Mouse (Mus musculus) MEL (cell line): ENCODE measurements around the gene Hpgd. TPM values are rescaled to one million over a fixed set of nuclear protein-coding genes. Genes with fewer than 3 reads are reported as not detected.

ENCODE experiments used
- DNase-seq: peaks from one replicate; pipeline ENCODE4 v3.0.0; 2011; ENCODE audit warnings: low read depth, low spot score
- H3K27ac ChIP-seq: 2 replicates; pipeline ENCODE4 v1.5.1; 2012; ENCODE audit warnings: low read depth, mild to moderate bottlenecking, control low read depth, low read length, moderate library complexity; ENCODE audit not compliant: control insufficient read depth
- H3K27me3 ChIP-seq, 2 experiments: fragments of 150-350 bp in 1 of 2; sonication (generic) in 1 of 2; 2 replicates each; pipeline ENCODE4 v1.6.1; 2012; ENCODE audit warnings: low read length in 2 of 2, mild to moderate bottlenecking in 2 of 2, improper control_type of control experiment in 1 of 2, moderate library complexity in 1 of 2; ENCODE audit not compliant: insufficient read depth in 2 of 2, control insufficient read depth in 1 of 2
- H3K36me3 ChIP-seq, 2 experiments: 2 replicates each; pipeline ENCODE4 v1.6.1; 2012 to 2014; ENCODE audit warnings: low read length in 2 of 2, improper control_type of control experiment in 1 of 2, inconsistent platforms in 1 of 2, mild to moderate bottlenecking in 1 of 2; ENCODE audit not compliant: insufficient read depth in 2 of 2, control insufficient read depth in 1 of 2
- H3K4me1 ChIP-seq, 2 experiments: fragments of 150-350 bp in 1 of 2; sonication (generic) in 1 of 2; 2 replicates each; pipeline ENCODE4 v1.6.1; 2012; ENCODE audit warnings: low read length in 2 of 2, improper control_type of control experiment in 1 of 2, mild to moderate bottlenecking in 1 of 2; ENCODE audit not compliant: insufficient read depth in 2 of 2, control insufficient read depth in 1 of 2
- H3K4me3 ChIP-seq, 2 experiments: fragments of 150-350 bp in 1 of 2; sonication (generic) in 1 of 2; 2 replicates each; pipeline ENCODE4 v1.5.1; 2012; ENCODE audit warnings: low read depth in 2 of 2, low read length in 2 of 2, mild to moderate bottlenecking in 2 of 2, moderate library complexity in 2 of 2, control low read depth in 1 of 2, improper control_type of control experiment in 1 of 2; ENCODE audit not compliant: control insufficient read depth in 1 of 2, insufficient read depth in 1 of 2
- H3K79me2 ChIP-seq: 2 replicates; pipeline ENCODE4 v1.6.1; 2012; ENCODE audit warnings: mild to moderate bottlenecking, low read length, moderate library complexity; ENCODE audit not compliant: control insufficient read depth, poor library complexity, insufficient read depth
- H3K9ac ChIP-seq: 2 replicates; pipeline ENCODE4 v1.6.1; 2012; ENCODE audit warnings: low read depth, mild to moderate bottlenecking, control low read depth, low read length, moderate library complexity; ENCODE audit not compliant: control insufficient read depth, poor library complexity, severe bottlenecking
- H3K9me3 ChIP-seq: fragments of 150-350 bp; sonication (generic); replicated peaks from 2 replicates; pipeline ENCODE4 v1.6.1; 2012; ENCODE audit warnings: mild to moderate bottlenecking, low read length, improper control_type of control experiment, moderate library complexity; ENCODE audit not compliant: insufficient read depth
- BHLHE40 ChIP-seq: IDR thresholded peaks from 2 replicates; pipeline ENCODE4 v1.6.1; 2012; ENCODE audit warnings: low read depth, mild to moderate bottlenecking, inconsistent platforms, low read length, improper control_type of control experiment, borderline replicate concordance
- ETS1 ChIP-seq: IDR thresholded peaks from 2 replicates; pipeline ENCODE4 v1.6.1; 2012; ENCODE audit warnings: low read depth, mild to moderate bottlenecking, inconsistent platforms, low read length, improper control_type of control experiment, moderate library complexity
- HCFC1 ChIP-seq: IDR thresholded peaks from 2 replicates; pipeline ENCODE4 v1.6.1; 2012; ENCODE audit warnings: low read depth, mild to moderate bottlenecking, inconsistent platforms, low read length, improper control_type of control experiment, moderate library complexity
- KAT2A ChIP-seq: conservative IDR thresholded peaks from 2 replicates; pipeline ENCODE4 v1.6.1; 2012; ENCODE audit warnings: low read depth, low read length, improper control_type of control experiment, inconsistent platforms
- MAFK ChIP-seq: IDR thresholded peaks from 2 replicates; pipeline ENCODE4 v1.6.1; 2011; ENCODE audit warnings: low read depth, mild to moderate bottlenecking, low read length, improper control_type of control experiment, borderline replicate concordance
- MAX ChIP-seq: IDR thresholded peaks from 2 replicates; pipeline ENCODE4 v1.6.1; 2011; ENCODE audit warnings: low read length, improper control_type of control experiment
- MEF2A ChIP-seq: IDR thresholded peaks from 2 replicates; pipeline ENCODE4 v1.6.1; 2014; ENCODE audit warnings: low read depth, mild to moderate bottlenecking, inconsistent platforms, low read length, improper control_type of control experiment; ENCODE audit not compliant: poor library complexity, insufficient replicate concordance, severe bottlenecking; ENCODE audit errors: extremely low read depth
- MXI1 ChIP-seq: IDR thresholded peaks from 2 replicates; pipeline ENCODE4 v1.6.1; 2011; ENCODE audit warnings: mild to moderate bottlenecking, low read depth, low read length, improper control_type of control experiment
- MYB ChIP-seq: IDR thresholded peaks from 2 replicates; pipeline ENCODE4 v1.6.1; 2011; ENCODE audit warnings: mild to moderate bottlenecking, low read depth, low read length, improper control_type of control experiment
- POLR2A ChIP-seq, 2 experiments: IDR thresholded peaks; 2 replicates each; pipeline ENCODE4 v1.6.1; 2011 to 2012; ENCODE audit warnings: low read length in 2 of 2, mild to moderate bottlenecking in 2 of 2, control low read depth in 1 of 2, improper control_type of control experiment in 1 of 2, low read depth in 1 of 2, moderate library complexity in 1 of 2; ENCODE audit not compliant: control insufficient read depth in 1 of 2, insufficient read depth in 1 of 2, poor library complexity in 1 of 2
- POLR2AphosphoS2 ChIP-seq: IDR thresholded peaks from 2 replicates; pipeline ENCODE4 v1.6.1; 2011; ENCODE audit warnings: low read length, improper control_type of control experiment
- POLR2AphosphoS5 ChIP-seq: IDR thresholded peaks from 2 replicates; pipeline ENCODE4 v1.6.1; 2012; ENCODE audit warnings: low read depth, borderline replicate concordance, mild to moderate bottlenecking, inconsistent platforms, low read length, moderate library complexity, mixed read lengths
- RCOR1 ChIP-seq: IDR thresholded peaks from 2 replicates; pipeline ENCODE4 v1.6.1; 2012; ENCODE audit warnings: low read depth, mild to moderate bottlenecking, inconsistent platforms, low read length, improper control_type of control experiment
- TAL1 ChIP-seq: IDR thresholded peaks from 2 replicates; pipeline ENCODE4 v1.6.1; 2012; ENCODE audit warnings: mild to moderate bottlenecking, inconsistent platforms, low read length, moderate library complexity, mixed read lengths
- TCF12 ChIP-seq: IDR thresholded peaks from 2 replicates; pipeline ENCODE4 v1.6.1; 2014; ENCODE audit warnings: low read depth, mild to moderate bottlenecking, inconsistent platforms, low read length, improper control_type of control experiment, moderate library complexity
- UBTF ChIP-seq: IDR thresholded peaks from 2 replicates; pipeline ENCODE4 v1.6.1; 2012; ENCODE audit warnings: low read depth, mild to moderate bottlenecking, inconsistent platforms, low read length, improper control_type of control experiment, moderate library complexity, borderline replicate concordance; ENCODE audit not compliant: insufficient read depth
- polyA plus RNA-seq, 2 experiments: library from polyadenylated mRNA; stranded (reverse) in 1 of 2; unstranded in 1 of 2; fragments of >175 nt in 1 of 2; fragments of >200 nt in 1 of 2; gene quantifications; 2 replicates each; pipeline versions ENCODE4 v1.2.1 to v1.2.4; 2012; ENCODE audit warnings: low replicate concordance in 2 of 2, low read depth in 1 of 2; ENCODE audit not compliant: insufficient read length in 2 of 2, insufficient read depth in 1 of 2, missing spikeins in 1 of 2
- total RNA-seq: library from RNA; depleted of rRNA; stranded (reverse); fragments of 300-350 nt; gene quantifications from 2 replicates; pipeline ENCODE4 v1.2.3, GENCODE M21; 2012

The Hpgd gene
- total and polyA plus RNA-seq, 3 experiments: not detected

DNA sequence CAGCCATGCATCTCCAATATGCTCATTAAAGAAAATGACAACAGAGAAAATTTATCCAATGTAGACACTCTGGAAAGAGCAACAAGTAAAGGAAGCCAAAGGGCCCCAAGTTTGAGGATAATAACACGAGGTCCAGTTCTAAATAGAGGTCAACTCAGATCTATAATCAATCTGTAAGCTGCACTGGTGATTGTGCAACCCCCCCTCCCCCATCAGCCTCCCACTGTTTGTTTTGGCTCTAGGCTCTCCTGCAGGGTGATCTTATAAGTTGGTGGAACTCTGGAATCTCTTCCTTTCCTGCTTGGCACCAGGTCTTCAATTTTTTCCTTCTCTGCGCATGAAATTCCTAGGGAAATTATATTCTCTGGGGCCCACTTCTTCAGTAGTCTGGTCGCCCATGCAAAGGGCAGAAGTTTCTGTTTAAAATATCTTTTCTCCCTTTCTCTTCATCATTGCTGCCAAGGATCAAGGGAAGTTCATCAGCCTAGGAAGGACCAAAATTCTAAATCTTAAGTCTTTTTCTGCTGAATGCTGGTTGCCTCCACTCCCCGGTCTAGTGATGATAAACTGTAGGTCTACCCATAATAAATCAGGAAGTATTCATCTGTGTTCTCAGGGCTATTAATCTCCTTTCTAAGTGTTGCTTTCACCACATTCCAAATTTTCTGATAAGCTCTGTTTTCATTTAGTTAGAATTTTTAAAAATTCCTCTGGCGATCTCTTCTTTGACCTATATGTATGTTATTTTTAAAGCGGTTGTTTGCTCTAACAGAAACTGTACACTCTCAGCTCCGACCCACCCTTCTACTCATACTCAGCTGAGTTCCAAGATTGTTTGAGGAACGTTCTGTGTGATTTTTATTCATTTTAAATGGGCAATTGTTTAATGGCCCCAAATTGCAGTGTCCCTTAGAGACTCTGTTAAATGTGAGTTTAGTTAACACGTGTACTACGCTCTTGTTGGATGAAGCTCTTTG, 24.4 kb upstream of the Hpgd start:
- H3K4me1 ChIP-seq: no peaks in the 10 kb centered on the region
- no peak overlapping the region for H3K4me3 ChIP-seq
- no peaks in the 10 kb centered on the region for H3K79me2 ChIP-seq
- no peaks in the 10 kb centered on the region for H3K9me3 ChIP-seq
- H3K36me3 ChIP-seq: no peaks in the 10 kb centered on the region
- DNase-seq: no peak
- H3K27me3 ChIP-seq: no peaks in the 10 kb centered on the region
- TF ChIP-seq BHLHE40 (no peak), KAT2A (no peak), RCOR1 (no peak), TAL1 (no peak), POLR2AphosphoS2 (no peak), POLR2AphosphoS5 (no peak)
- TF ChIP-seq, all 39 proteins: peak for 0
- Histone ChIP-seq H3K9ac (no peak overlapping the region), H3K27ac (no peak overlapping the region)

DNA sequence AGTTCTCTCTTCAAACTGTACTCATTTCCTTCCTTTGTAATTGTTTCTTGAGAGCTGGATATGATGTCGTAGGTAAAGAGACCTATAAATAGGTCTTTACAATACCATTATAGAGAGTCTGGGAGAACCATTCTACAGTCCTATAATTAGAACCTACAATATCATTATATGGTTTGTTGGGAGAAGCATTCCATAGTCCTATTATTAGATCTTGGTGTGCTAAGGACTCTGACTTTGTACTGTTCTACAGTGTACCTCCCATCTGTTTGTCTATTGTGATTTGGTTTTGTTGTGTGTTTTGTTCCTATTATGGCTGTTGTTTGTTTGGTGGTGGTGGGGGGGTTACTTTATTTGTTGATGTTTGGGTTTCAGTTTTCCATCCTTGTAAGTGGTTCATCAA, 21.5 kb upstream of the Hpgd start:
- Histone ChIP-seq H3K79me2 (no peaks in the 10 kb centered on the region), H3K4me1 (no peaks in the 10 kb centered on the region), H3K9me3 (no peaks in the 10 kb centered on the region), H3K27me3 (no peaks in the 10 kb centered on the region), H3K4me3 (no peak overlapping the region), H3K27ac (no peak overlapping the region), H3K9ac (no peak overlapping the region), H3K36me3 (no peaks in the 10 kb centered on the region)
- DNase-seq: no peak
- no peak for TF ChIP-seq BHLHE40
- TF ChIP-seq MYB: no peak
- no peak for TF ChIP-seq UBTF
- TF ChIP-seq ETS1: no peak
- no peak for TF ChIP-seq POLR2AphosphoS2
- no peak for TF ChIP-seq MAFK
- no peak for TF ChIP-seq RCOR1
- TF ChIP-seq MAX: no peak
- no peak for TF ChIP-seq POLR2A (IDR thresholded peaks at IDR 0.05; ENCODE audit: control insufficient read depth in 1 of 2, insufficient read depth in 1 of 2, low read depth in 1 of 2, low read length in 2 of 2, poor library complexity in 1 of 2)
- no peak for TF ChIP-seq TCF12
- TF ChIP-seq TAL1: no peak
- TF ChIP-seq MEF2A: no peak
- TF ChIP-seq KAT2A: no peak
- no peak for TF ChIP-seq HCFC1
- TF ChIP-seq MXI1: no peak
